Comparison of ENCODE assay signal across 8 mouse cellular contexts in the genomic region with DNA sequence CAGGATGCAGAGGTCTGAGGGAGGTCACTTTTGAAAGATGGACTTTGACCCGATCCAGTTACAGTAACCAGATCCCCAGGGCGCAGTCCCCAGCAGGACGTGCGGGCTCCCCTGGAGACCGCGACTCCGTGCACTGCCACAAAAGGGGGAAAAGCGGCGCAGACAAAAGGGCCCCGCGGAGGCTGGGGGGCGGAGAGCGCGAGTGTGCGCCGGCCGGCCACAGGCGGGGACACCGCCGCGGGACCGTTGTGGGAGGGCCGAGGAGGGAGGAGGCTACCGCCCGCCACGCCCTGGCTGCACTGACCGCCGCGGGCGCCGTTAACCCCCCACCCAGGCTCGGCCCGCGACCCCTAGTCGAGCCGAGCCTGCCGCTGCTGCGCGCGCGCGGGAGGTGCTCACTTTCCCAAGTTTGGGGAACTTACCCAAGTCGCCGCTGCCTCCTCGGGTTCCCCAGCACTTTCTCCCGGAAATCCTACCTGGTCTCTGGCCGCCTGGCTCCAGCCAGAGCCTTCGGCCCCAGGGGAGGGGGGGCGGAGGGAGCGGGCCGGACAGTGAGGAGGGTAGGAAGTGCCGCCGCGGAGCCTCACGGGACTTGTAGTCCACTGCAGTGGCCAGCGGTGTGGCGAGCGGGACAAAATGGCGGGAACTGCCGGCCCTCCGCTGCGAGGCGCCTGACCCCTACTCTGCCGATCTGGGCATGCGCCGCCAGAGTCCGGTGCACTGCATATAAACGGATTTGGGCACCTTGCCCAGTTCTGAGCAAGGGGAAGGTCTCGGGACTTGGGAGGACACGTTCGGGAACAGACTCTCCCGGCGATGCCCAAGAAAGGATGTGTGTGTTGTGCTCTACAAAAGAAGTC. TPM values are rescaled to one million over a fixed set of nuclear protein-coding genes. Genes with fewer than 3 reads are reported as not detected.
DNase-seq lines count a peak whose midpoint lies in the region; ATAC-seq and TF ChIP-seq lines count a peak whose summit lies in the region.

A gene (minus strand): TSS at position 567 of the 860 bp plus-strand sequence.

- TF ChIP-seq POLR2A in ES-Bruce4 (IDR thresholded peaks at IDR 0.05; ENCODE audit: insufficient read depth, low read length), result peak; percentile 71
- peak; percentile 74 for TF ChIP-seq POLR2A in lung, adult 2 months (IDR thresholded peaks at IDR 0.05; ENCODE audit: borderline replicate concordance, extremely low read depth, low read depth, low read length)

- H3K4me3 ChIP-seq in ES-Bruce4 (ENCODE audit: low read depth, low read length), result peak within 1 kb of the TSS; percentile 91
- peak within 1 kb of the TSS; percentile 88 for H3K4me3 ChIP-seq in forebrain, embryonic 14.5 days (ENCODE audit: low read depth, low read length)
- peak within 1 kb of the TSS; percentile 90 for H3K4me3 ChIP-seq in lung, adult 2 months (replicated peaks; ENCODE audit: extremely low read depth, low read depth, low read length)

- intact Hi-C loops in heart, postnatal 25 days (cut with DNase I), result loop anchor here (2.0 to 5.0 kb wide), 2 partner anchors 40 to 93 kb away; a partner anchor contains a TSS

- peak; percentile 96 for DNase-seq in forebrain, embryonic 14.5 days (ENCODE audit: low spot score)
- peak; percentile 97 for DNase-seq in heart, postnatal 25 days (ENCODE audit: low spot score)
- DNase-seq in layer of hippocampus, adult 18-20 months (ENCODE audit: low spot score in 2 of 2), result peak; percentile 83 to 90
- peak; percentile 96 for DNase-seq in lung, adult 2 months
- peak; percentile 78 to 81 for DNase-seq in thymus, adult 18-20 months

- under 1% methylated on average over 49 of the region's 73 CpGs for WGBS in forebrain, embryonic 14.5 days
- WGBS in lung, adult 2 months, result under 1% methylated on average over 72 of the region's 73 CpGs

- H3K27me3 ChIP-seq in ES-Bruce4 (ENCODE audit: control insufficient read depth, insufficient read depth, low read length, poor library complexity, severe bottlenecking), result no peaks in the 10 kb centered on the region
- no peaks in the 10 kb centered on the region for H3K27me3 ChIP-seq in forebrain, embryonic 14.5 days (replicated peaks; ENCODE audit: control insufficient read depth, insufficient read depth, low read length)

- ATAC-seq in cerebellum, adult (ENCODE audit: insufficient number of reproducible peaks, low FRiP score, low TSS enrichment), result peak; percentile 98
- ATAC-seq in forebrain, embryonic 14.5 days, result peak; percentile 98
- ATAC-seq in neutrophil, adult 5-6 weeks (ENCODE audit: extremely low read depth, insufficient number of reproducible peaks, low FRiP score, poor library complexity, severe bottlenecking), result peak; percentile 96

- no peaks in the 10 kb centered on the region for H3K36me3 ChIP-seq in ES-Bruce4 (ENCODE audit: control insufficient read depth, insufficient read depth, low read length, poor library complexity, severe bottlenecking)
- H3K36me3 ChIP-seq in forebrain, embryonic 14.5 days (ENCODE audit: control insufficient read depth, insufficient read depth, low read length), result no peaks in the 10 kb centered on the region

- H3K27ac ChIP-seq in ES-Bruce4 (ENCODE audit: insufficient read depth, low read length), result peak within 1 kb of the TSS; percentile 80
- peak within 1 kb of the TSS; percentile 92 for H3K27ac ChIP-seq in forebrain, embryonic 14.5 days (ENCODE audit: low read depth, low read length)

- no peaks in the 10 kb centered on the region for H3K9me3 ChIP-seq in ES-Bruce4 (replicated peaks; ENCODE audit: control insufficient read depth, insufficient read depth, low read length, poor library complexity, severe bottlenecking)
- H3K9me3 ChIP-seq in forebrain, embryonic 14.5 days (replicated peaks; ENCODE audit: control insufficient read depth, low read length), result no peaks in the 10 kb centered on the region

- H3K4me1 ChIP-seq in ES-Bruce4 (ENCODE audit: control insufficient read depth, insufficient read depth, low read length), result no peaks in the 10 kb centered on the region
- H3K4me1 ChIP-seq in forebrain, embryonic 14.5 days (ENCODE audit: control insufficient read depth, insufficient read depth, low read length), result peaks cover 14% of the 10 kb centered on the region
- H3K4me1 ChIP-seq in lung, adult 2 months (ENCODE audit: control insufficient read depth, insufficient read depth, low read length), result peaks cover 2% of the 10 kb centered on the region; the same call in 1 of the 2 replicates

- no peak for TF ChIP-seq CTCF in ES-Bruce4 (IDR thresholded peaks at IDR 0.05; ENCODE audit: low read depth, low read length)
- no peak for TF ChIP-seq CTCF in lung, adult 2 months (IDR thresholded peaks at IDR 0.05; ENCODE audit: insufficient read depth, low read length)

- no peak for TF ChIP-seq EP300 in ES-Bruce4 (IDR thresholded peaks at IDR 0.05; ENCODE audit: insufficient read depth, low read depth, low read length)

- H3K9ac ChIP-seq in ES-Bruce4 (ENCODE audit: low read depth, poor library complexity, severe bottlenecking), result peak within 1 kb of the TSS; percentile 65
- peak within 1 kb of the TSS; percentile 84 for H3K9ac ChIP-seq in forebrain, embryonic 14.5 days (ENCODE audit: low read length)

- peak within 1 kb of the TSS; percentile 59 for H3K4me2 ChIP-seq in forebrain, embryonic 14.5 days (ENCODE audit: low read length)

RNA-seq across cellular contexts. Expression of the gene that starts here (rescaled TPM):
- 31.5 and 35.1 TPM in 2 replicates for polyA plus RNA-seq in ES-Bruce4 (2011; ENCODE audit: insufficient read depth, insufficient read length, low read depth, missing spikeins)
- 11.8 and 12.0 TPM in 2 replicates for polyA plus RNA-seq in forebrain, embryonic 14.5 days (2014; fragmentation: Nextera tagmentation; extraction: Ambion mirVana)
- total RNA-seq in heart, postnatal 25 days (2021), result 10 to 100 TPM; 23.2 to 23.4 TPM
- total RNA-seq in layer of hippocampus, adult 18-20 months (2021), result 10 to 100 TPM; 10.7 to 12.4 TPM
- 11.3 and 13.4 TPM in 2 replicates for polyA plus RNA-seq in lung, adult 2 months (2012; rRNA removed)
- 7.8 and 8.0 TPM in 2 replicates for total RNA-seq in neutrophil, adult 5-6 weeks (2017)

Comparison
In these comparisons a context has a peak if more than half of its experiments do, and no peak if none do; other contexts are left out.
1. Peak in every context shown above with its lines: DNase-seq, ATAC-seq, H3K4me3 ChIP-seq and H3K27ac ChIP-seq.